Mouse (Mus musculus) liver, postnatal 0 days (tissue): Measurements from ENCODE around the gene Drp2.

ENCODE experiments used
- CTCF ChIP-seq: sonication (generic); IDR thresholded peaks from 2 replicates; pipeline ENCODE4 v1.5.1; 2016; ENCODE audit warnings: antibody characterized with exemption, low read depth
- EP300 ChIP-seq: IDR thresholded peaks from 2 replicates; pipeline ENCODE4 v1.6.1; 2016; ENCODE audit warnings: antibody characterized with exemption, low read depth, mild to moderate bottlenecking

DNA sequence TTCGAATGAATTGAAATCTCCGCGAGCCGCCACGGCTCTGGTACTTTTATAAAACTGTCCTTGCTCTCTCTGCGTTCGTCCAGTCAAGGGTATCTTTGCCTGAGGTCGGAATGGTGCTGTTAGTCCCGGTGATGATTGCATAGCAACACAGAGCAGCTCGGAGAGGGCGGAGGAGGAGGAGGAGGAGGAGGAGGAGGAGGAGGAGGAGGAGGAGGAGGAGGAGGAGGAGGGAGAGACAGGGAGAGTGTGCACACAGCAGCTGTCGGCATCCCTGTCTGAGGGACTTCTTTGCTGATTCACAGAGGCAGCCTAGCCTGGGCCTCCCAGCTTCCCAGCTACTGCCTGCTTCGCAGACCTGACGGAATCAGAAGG lies 219 bp downstream of the Drp2 start:
- TF ChIP-seq CTCF (no peak), EP300 (no peak)
